Mouse (Mus musculus) embryo, embryonic 10.5 days (tissue): ENCODE data around the gene Gm28035.
A peak's percentile ranks its signal among the peaks of the same experiment; 100 is the strongest.

Experiments
- DNase-seq: peaks from one replicate; pipeline ENCODE4 v3.0.0-alpha.2; 2015; ENCODE audit warnings: low spot score

Gm28035 gene

DNA sequence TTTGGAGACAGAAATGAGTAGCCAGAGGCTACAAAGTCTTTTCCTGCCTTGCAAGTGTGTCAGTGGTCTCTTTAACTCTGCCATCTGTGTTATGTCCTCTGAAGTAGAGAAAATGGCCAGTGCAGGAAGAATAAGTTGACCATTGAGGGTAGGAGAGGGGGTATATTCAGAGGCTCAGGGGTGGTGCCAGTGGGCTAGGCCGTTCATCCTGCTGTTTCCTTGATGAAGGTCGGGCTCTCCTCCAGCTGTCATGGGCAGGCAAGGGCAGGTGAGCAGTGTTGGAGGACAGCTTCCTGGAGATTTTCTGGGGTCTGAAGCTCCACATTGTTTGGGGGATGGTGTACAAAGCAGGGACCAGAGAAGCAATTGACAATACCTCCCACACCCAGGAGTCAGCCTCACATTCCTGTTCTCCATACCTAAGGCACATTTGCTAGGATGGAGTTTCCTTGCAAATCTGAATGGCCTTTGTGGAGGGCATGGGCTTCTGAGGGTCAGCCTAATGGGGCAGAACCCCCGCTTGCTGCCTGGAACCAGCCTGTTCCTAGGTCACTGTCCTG, 1.4 kb upstream of the Gm28035 start:
- no peak for DNase-seq

DNA sequence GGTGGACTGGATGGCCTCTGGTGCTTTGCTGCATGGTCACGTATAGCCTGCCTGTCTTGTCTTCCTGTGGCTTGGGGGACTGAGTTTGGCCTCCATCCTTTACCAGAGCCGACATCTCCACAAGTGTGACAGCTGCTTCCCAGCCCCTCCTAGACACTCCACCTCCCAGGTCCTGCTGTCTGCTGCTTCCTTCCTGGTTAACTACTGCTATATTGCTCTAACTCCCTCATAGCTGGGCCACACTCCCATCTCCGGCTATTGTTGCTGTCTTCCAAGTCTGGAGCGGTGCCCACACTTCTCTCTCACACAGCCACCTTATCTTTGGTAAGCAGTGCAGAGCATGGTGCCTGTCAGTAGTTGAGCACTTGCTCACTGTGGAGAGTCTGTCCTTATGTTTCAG, 590 bp upstream of the Gm28035 start:
- no peak for DNase-seq

DNA sequence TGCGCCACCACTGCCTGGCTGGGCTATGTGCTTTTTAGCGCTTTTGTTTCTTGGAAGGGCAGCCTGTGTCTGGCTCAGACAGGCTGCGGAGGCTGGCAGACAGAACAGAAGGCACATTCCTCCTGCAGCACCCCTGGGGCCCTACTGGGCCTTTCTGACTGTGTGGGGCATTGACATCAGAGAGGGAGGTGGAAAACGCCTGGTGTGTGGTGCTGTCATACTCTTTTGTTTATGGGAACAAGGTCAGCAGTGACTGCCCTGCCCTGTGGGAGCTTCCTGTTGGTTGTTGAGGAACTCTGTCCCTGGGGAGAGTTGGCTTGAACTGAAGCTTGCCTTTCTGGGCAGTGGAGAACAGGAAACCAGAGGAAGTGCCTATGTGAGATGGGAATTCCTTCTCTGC, 2.1 kb downstream of the Gm28035 start:
- peak; percentile 69 for DNase-seq

DNA sequence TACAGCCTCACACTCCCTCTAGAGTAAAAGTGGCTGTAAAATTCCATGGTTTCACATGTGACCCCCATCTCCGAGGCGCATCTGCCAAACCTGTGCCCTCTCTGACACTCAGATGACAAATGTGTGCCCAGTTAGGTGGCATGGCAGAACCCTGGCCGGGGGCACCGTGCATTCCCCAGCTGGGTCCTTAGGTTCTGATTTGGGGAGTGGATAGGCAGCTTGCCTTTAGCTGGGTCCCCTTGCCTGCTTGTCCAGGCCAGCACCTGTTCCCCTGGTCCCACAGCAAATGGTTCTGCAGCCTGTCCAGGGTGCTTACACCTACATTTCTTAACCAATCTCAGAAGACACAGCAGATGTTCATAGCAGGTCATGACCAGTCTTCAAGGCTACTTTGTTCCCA, 3.0 kb downstream of the Gm28035 start:
- DNase-seq: no peak

DNA sequence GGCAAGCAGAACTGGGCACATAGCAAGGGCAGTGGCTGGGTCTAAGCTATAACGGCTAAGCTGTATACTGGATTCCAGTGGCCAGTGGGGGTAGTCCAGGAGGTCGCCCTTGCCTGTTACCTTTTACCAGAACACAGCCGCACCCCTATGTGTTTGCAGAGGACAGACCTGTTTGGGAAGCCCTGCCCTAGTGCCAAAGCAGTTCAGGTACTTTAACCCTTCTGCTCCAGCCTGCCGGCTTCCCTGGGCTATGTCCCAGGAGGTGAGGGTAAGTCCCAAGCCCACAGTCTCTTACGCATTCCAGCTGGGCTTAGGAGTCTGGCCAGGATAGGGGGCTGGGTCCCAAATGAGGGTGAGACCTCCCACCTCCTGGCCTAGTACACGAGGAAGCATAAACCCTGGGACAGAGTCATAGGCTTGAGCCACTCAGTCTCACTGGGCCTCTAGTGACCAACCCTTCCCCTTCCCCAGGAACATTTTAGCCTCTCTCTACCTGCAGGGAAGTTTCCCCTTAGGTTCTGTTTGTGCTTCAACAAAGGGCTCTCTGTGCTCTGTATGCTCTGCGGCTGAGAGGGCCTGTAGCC, 4.3 kb downstream of the Gm28035 start:
- DNase-seq: no peak

DNA sequence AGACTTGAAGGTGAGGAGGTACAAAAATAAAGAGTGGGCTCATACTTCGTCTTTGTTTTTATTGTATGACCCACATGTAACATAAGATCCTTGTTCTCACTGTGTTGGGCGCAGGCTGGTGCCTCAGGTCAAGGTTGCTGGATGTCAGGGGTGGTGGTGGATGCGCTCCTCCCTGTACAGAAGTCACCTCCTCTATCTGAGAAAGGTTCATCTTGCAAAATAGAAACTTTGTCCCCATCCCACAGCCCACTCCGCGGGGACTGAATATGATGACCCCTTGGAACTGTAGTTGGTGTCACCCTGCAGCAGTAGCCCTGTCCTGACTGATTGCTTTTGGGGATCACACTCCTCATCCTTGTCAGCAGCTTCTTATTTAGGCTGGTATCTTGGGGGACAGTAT, 6.7 kb downstream of the Gm28035 start:
- no peak for DNase-seq

DNA sequence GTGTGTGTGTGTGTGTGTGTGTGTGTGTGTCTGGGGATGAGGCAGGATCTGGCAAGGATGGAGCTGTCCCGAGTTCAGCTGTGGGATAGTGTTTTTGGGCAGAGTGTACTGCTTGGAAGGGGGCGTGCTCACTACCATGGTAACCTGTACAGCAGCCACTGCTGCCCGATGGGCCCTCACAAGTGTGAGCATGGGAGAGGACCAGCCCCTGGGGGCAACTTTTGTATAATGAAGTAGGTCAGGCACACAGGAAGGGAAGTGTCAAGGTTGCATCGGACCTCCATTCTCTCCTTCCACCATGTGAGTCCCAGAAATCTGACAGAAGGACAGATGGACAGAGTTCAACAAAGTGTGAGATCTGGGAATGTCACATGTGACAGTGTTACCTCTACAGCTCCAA, 7.3 kb downstream of the Gm28035 start:
- no peak for DNase-seq

DNA sequence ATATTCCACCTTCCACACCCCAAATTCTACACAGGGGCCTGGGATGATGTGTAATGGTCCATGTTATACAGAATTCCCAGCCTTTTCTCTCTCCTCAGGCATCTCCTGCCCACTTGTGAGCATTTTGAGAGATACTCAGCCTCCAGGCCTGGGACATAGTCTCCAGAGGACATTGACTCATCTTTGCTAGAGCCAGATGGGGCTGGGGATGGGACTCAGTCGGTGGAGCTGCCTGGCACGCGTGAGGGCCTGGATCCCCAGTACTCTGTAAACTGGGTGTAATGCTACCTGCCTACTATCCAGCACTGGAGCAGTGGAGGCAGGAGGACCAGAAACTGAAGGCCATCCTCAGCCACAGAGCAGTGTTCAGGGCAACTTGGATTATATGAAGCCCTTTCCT, 8.8 kb downstream of the Gm28035 start:
- no peak for DNase-seq

DNA sequence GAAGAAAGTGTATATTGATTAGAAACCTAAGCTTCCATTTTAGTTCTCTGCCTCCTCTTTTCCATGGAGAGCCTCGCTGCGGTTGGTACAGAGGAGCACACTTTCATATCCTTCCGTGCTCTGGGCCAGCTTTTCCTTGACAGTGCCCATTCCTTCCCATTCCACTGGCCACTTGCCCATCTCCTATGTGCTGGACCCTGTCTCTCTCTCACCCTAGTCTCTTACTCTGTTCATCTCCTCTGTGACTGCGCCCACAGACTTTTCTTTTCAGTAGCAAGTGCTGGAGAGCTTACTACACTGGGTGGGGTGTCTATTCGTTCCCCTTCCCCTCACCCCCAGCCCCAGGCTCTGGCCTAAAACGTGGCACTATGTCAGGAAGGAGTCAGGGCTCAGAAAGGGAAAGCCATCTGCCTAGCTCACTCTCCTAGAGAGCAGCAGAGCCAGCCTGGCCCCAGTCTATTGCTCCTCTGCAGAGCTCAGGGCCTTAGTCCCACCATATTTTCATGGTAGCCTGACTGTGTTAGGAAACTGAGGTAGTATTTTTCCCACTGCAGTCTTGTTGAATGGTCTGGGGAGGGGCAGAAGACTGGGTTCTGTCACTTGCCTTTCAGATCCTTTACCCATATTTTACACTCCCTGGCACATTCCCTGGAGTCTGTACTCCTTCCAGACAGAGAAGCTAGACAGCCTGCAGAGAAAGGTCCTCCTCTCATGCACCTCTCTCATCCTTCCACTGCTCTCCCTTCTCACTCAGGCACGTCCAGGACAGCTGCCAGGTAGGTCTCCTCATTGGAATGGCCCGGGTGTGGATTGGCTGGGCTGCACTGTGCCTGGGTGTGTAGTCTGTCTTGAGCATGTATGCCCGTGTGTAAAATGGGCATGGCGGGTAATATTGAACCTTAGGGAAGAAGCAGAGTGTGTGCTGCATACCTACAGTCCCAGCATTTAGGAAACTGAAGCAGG, 10.1 kb downstream of the Gm28035 start:
- no peak for DNase-seq

DNA sequence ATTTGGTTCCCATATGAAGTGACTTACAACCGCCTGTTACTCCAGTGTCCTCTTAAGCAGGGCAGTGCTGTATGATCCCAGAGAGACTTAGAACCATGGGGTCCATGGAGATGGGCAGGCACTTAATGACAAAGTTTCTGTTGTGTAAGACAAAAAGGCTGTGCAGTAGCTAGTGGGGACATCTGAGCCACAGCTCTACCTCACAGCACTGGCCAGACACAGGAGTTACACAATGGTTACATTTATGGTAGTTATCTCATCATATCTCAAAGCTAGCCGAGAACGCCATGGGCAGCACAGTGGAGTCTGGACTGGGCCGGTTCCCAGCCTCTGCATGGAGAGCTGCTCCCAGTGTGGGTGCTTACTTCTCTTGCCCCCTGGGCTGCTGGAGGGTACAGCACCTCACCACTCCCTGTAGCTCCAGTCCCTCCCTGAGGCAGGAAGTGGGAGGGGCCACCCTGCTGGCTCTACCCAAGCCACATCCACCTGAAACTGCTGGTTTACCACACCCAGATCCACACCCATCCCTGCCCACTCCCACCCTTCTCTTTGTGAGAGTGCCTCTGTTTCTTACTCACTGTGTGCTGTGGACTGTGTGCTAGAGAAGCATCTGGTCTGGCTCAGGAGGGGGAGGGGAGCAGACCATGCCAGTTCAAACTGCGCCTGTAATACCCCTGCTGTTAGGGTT, 11.2 kb downstream of the Gm28035 start:
- no peak for DNase-seq

DNA sequence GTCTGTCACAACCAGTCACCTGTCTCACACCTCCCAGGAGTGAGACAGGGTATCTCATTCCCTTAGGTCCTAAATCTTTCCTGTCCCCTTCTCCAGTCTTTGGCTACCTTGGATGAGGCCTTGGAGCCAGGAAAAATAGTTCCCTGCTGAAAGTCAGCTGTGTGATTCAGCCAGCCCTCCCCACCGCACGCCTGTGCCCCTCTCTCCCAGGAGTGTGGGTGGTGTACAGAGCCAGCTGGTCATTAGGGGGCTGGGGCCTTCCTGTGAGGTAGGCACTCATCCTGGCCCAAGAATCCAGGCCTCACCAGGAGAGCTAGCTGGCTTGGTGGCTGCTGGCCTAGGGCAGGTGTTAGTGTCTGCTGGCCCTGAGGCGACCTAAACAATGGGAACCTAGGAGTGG, 12.2 kb downstream of the Gm28035 start:
- DNase-seq: no peak

DNA sequence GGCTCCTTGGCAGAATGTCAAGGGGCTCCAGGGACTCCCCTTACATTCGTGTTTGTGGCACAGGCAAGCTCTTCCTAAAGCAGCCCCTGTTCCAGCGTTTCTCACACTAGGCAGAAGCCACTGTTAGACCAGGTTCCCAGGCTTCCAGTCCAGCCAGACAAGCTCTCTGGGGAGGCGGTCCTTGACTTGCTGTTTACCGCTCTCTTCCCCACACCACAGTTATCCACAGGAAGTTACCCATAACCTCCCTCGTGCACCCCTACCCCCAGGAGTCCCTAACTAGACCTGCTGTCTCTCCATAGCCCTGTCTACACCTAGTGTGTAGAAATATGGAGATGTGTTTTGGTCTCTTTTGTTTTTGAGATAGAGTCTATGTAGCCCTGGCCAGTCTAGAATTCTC, 13.4 kb downstream of the Gm28035 start:
- DNase-seq: no peak

DNA sequence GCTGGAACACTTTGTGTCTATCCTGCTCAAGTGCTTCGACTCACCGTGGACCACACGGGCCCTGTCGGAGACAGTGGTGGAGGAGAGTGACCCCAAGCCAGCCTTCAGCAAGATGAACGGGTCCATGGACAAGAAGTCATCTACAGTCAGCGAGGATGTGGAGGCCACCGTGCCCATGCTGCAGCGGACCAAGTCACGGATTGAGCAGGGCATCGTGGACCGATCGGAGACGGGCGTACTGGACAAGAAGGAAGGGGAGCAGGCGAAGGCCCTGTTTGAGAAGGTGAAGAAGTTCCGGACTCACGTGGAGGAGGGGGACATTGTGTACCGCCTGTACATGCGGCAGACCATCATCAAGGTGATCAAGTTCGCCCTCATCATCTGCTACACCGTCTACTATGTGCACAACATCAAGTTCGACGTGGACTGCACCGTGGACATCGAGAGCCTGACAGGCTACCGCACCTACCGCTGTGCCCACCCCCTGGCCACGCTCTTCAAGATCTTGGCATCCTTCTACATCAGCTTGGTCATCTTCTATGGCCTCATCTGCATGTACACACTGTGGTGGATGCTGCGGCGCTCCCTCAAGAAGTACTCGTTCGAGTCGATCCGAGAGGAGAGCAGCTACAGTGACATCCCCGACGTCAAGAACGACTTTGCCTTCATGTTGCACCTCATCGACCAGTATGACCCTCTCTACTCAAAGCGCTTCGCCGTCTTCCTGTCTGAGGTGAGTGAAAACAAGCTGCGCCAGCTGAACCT, 15.4 kb downstream of the Gm28035 start:
- DNase-seq: no peak

DNA sequence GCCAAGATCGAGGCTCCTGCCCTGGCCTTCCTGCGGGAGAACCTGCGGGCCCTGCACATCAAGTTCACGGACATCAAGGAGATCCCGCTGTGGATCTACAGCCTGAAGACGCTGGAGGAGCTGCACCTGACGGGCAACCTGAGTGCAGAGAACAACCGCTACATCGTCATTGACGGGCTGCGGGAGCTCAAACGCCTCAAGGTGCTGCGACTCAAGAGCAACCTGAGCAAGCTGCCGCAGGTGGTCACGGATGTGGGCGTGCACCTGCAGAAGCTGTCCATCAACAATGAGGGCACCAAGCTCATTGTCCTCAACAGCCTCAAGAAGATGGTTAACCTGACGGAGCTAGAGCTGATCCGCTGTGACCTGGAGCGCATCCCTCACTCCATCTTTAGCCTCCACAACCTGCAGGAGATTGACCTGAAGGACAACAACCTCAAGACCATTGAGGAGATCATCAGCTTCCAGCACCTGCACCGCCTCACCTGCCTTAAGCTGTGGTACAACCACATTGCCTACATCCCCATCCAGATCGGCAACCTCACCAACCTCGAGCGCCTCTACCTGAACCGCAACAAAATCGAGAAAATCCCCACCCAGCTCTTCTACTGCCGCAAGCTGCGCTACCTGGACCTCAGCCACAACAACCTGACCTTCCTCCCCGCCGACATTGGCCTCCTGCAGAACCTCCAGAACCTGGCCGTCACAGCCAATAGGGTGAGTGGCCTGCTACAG, 16.4 kb downstream of the Gm28035 start:
- DNase-seq: no peak

DNA sequence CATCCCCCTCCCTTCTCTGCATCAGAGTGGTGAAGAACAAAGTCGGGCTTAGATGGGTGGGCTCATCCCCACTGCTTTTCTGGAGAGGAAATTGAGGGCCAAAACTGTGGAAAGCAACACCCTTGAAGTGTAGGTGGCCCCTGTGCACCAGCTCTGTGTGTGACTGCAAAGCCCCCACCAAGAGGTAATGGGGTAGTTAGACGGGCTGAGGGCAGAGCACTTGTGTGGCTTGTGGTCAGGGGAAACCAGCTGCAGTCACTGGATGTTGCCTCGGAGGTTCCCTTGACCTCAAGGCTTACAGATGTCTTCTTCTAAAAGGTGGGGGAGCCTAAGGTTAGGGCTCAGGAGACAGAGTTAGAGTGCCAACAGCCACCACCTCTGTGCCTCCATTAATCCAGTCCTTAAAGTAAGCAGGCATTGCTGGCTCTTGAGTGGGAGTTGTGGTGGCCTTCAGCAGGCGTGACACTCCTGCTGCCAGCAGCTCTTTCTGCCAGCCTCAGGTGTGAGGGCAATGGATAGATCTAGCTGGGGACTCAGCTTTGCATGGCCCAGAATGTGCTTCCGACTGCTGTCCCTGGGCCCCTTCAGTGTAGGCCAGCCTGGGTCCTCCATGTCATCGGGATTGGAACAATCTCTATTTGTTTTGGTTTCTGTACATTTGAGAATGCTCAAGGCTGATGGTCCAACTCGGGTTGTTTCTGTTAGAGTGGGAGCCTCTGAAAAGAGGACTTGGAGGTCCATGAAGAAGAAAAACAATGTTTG, 17.5 kb downstream of the Gm28035 start:
- DNase-seq: no peak

DNA sequence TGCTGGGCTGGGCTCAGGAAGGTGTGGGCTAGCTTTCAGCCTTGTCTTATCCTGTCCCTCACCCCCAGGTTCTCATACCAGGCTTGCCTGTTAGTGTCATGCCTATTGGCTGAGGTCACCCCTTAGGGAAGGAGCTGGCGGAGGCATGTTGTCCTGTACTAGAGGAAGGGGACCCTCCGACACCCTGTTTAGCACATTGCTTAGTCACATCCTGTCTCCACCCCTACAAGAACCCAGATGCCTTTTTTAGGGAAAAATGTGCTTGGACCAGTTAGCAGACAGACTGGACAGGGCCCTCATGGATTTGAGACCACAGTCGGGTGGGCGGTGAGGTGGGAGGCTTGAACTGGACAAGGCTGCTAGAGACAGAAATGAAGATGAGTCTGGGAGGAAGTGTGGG, 18.2 kb downstream of the Gm28035 start:
- DNase-seq: no peak

DNA sequence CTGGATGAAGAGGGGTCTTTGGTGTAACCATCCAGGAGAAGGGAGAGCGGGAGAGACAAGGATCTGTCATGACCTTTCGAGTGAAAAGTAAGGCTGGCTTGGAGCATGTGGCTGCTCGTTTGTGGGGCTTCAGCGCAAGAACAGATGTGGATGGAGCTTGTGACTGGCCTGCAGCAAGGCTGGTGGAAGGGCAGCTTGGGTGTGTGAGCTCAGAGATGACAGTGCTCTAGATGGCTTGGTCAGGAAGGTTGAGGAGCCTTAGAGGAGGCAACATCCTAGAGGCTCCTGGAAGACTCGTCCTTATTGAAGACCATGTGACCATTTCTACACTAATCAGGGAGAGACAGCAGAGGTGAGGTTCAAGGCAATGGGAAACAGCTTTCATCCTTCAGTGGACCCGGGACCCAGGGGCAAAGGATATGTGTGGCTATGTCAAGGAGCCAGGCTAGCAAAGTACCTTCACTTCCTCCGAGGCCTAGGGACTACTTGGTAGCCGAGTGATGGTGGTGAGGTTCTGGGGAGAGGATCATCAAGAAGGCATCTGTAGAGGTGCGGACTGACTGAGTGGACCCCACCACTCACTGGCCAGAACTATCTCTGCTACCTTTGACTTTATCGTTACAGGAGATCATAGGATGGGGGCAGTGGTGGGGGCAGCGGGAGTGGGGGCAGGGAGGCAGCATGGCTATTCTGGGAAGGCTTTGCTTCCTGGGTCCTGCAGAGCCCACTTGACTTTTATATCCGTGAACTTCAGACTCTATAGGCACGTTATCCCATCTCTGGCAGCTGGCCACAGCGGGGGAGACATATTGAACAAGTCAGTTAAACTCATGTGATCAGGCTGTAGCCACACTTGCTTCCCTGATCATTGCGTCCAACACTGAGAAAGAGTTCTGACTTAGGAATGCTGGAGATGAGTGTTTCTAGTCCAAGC, 19.0 kb downstream of the Gm28035 start:
- DNase-seq: no peak

DNA sequence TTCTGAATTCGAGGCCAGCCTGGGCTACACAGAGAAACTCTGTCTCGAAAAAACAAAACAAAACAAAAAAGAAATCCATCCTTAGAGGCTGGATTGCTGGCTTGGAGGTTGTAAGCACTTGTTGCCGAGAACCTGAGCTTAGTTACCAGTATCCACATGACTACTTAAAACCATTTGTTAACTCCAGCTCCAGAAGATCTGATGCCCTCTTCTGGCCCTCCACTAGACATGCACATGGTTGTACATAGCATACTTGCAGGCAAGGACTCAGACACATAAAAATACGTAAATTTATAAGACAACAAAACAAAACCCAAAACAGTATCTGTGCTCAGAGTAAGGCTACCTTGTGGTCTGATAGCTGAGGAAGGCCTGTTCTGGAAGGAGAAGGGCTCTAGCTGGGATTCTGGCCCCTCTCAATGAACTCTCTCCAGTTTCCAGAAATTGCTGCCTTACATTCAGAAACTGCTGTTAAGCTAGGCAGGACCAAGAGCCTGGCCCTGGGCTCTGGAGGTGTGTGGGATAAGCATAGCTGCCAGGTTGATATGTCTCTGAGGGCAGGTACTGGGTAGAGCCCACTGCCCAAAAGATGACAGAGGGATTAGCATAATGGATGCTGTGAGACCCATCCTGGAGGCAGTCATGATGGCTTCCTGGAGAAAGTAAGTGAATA, 20.8 kb downstream of the Gm28035 start:
- DNase-seq: no peak
